Mouse (Mus musculus): ENCODE measurements at regions not wholly inside any gene's neighbourhood (a gene's known extent, or its start where the extent isn't known, plus 50 kb on each side); places are given as distances from the start of the nearest gene placed in this dataset.

DNA sequence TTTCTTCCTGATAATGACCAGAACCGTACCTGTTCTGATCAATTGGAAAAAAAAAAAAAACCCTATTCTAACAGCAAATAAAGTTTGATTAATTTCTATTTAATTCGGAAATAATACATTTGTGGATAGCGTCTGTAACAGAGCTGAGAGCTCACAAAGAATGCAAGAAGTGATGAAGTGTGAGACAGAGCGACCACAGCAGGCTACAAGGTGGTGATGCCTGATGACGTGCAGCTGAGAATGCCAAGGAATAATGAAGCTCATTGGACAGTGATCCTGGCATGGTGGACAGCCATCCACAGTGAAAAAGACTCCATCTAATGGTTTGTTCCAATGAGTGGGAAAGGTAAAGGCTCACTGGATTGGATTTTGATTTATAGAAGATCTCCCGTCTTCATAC is 111.2 kb upstream of the Hand2 start:
- TF ChIP-seq CTCF (conservative IDR thresholded peaks at IDR 0.05 in 1 of 2, IDR thresholded peaks at IDR 0.05 in 1 of 2; ENCODE audit: low read depth in 2 of 2, low read length in 2 of 2) (no peak), POLR2A (IDR thresholded peaks at IDR 0.05; ENCODE audit: low read depth, low read length) (no peak)
